Mouse (Mus musculus) ES-E14 (cell line): ENCODE data around the gene Nmt1.

Source experiments
- CHD2 ChIP-seq: IDR thresholded peaks from 2 replicates; pipeline ENCODE4 v1.6.1; 2014; ENCODE audit warnings: mild to moderate bottlenecking, low read depth, low read length, inconsistent platforms
- HCFC1 ChIP-seq: IDR thresholded peaks from 2 replicates; pipeline ENCODE4 v1.6.1; 2012; ENCODE audit warnings: low read length, inconsistent platforms, borderline replicate concordance; ENCODE audit not compliant: insufficient read depth
- MAFK ChIP-seq: IDR thresholded peaks from 2 replicates; pipeline ENCODE4 v1.6.1; 2014; ENCODE audit warnings: mild to moderate bottlenecking, low read depth, low read length, inconsistent platforms; ENCODE audit not compliant: insufficient read depth
- ZC3H11A ChIP-seq: IDR thresholded peaks from 2 replicates; pipeline ENCODE4 v1.6.1; 2012; ENCODE audit warnings: low read depth, mild to moderate bottlenecking, inconsistent platforms, low read length, borderline replicate concordance
- ZNF384 ChIP-seq: IDR thresholded peaks from 2 replicates; pipeline ENCODE4 v1.6.1; 2012; ENCODE audit warnings: low read depth, low read length, inconsistent platforms

- TF ChIP-seq ZNF384 = no peak
- no peak for TF ChIP-seq ZC3H11A
- TF ChIP-seq HCFC1 = no peak
- no peak for TF ChIP-seq MAFK
- no peak for TF ChIP-seq CHD2
Measured at GRCm38 (mm10) chr11:103095107-103095670, 67.2 kb downstream of the Nmt1 start.
